Mouse (Mus musculus) left cerebral cortex, adult 8-10 months (tissue): Measurements from ENCODE around the gene Wdr47. TPM values are rescaled to one million over a fixed set of nuclear protein-coding genes. Genes with fewer than 3 reads are reported as not detected.
"Not testable (repeated sequence)": the region's sequence is repeated elsewhere in the genome, so short reads cannot be mapped to it uniquely, and the experiment has no call there.

Source experiments
- DNase-seq, 2 experiments: peaks; one replicate each; pipeline ENCODE4 v3.0.0; 2022; ENCODE audit warnings: low spot score in 2 of 2
- total RNA-seq, 4 experiments: library from RNA; stranded (reverse); gene quantifications; 2 replicates each; pipeline ENCODE4 v1.2.4; 2022

The Wdr47 gene
- total RNA-seq = 100 to 1,000 TPM; 114 to 149 (median 124) TPM

- DNase-seq = peak; percentile 84 to 98
Observed at GRCm38 (mm10) chr3:108590786-108591529, at the start of gene Wdr47. TSS of gene Wdr47 (plus strand) at chr3:108591279.

GRCm38 (mm10) chr3:108542299-108542698 lies 48.8 kb upstream of the Wdr47 start:
- no peak for DNase-seq

GRCm38 (mm10) chr3:108554111-108554561 lies 36.9 kb upstream of the Wdr47 start:
- DNase-seq = no peak

- peak; percentile 93 to 94 for DNase-seq
Observed at GRCm38 (mm10) chr3:108554587-108555312, 36.3 kb upstream of the Wdr47 start.

GRCm38 (mm10) chr3:108557888-108558287 lies 33.2 kb upstream of the Wdr47 start:
- no peak for DNase-seq

GRCm38 (mm10) chr3:108562133-108562730 lies 28.8 kb upstream of the Wdr47 start, which contains the start of gene Tmem167b:
TSS of gene Tmem167b (minus strand) at chr3:108562466.
- peak; percentile 95 to 97 for DNase-seq

DNA sequence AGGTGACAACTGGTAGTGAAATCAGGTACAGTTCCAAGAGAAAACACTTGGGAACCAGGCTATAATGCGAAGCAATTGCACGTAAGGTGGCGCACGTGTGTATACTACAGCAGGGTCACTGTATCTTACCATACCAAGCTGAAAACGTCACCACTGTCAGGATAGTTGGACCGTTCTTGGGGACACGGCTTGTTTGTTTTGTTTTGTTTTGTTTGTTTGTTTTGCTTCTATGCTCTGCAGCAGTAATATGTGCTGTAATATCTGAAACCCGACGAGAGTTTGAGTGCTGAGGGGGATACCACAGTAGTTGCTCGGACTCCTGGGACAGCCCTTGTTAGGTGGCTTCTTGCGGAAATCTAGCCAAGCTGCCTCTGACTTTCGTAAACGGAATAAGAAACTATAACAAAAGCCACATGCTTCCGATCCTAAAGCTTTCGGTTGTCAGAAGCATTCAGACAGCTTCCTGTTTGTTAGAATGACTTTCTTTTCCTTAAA lies 28.3 kb upstream of the Wdr47 start:
- no peak for DNase-seq

DNA sequence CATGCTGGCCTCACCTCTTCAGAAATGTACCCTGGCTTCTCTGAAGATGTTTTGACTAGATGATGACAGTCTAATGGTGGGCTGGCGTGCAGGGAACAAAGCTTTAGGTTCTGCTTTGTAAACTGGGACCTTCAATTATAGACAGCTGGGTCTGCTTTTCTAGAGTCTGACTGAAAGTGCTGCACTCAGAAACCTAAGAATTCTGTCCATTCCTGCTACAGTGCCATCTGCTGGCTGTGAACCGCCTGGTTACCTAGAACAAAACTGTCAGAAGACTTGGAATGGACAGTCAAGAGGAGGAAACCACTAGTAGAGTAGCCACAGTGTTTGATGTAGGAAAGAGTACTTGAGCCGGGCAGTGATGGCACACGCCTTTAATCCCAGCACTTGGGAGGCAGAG lies 27.8 kb upstream of the Wdr47 start:
- peak; percentile 48 to 65 for DNase-seq

- peak in 1 of 2 experiments; percentile 57 for DNase-seq
Observed at GRCm38 (mm10) chr3:108567990-108568877, 22.8 kb upstream of the Wdr47 start.

DNA sequence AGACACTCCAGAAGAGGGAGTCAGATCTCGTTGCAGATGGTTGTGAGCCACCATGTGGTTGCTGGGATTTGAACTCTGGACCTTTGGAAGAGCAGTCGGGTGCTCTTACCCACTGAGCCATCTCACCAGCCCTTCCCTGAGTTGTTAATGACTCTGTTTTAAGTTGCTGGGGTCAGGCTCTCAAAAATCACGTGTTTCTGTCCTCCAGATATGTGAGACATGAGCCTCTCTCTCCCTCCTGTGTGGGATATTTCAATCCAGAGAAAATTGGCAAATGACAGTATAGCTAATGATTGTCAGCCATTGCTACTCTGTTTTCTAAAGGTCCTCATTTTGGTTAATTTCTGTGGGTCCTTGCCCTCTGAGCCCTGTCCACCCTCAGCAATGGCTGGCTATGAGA lies 21.4 kb upstream of the Wdr47 start:
- not testable (repeated sequence) for DNase-seq

GRCm38 (mm10) chr3:108570813-108571212 lies 20.3 kb upstream of the Wdr47 start:
- DNase-seq = no peak

DNA sequence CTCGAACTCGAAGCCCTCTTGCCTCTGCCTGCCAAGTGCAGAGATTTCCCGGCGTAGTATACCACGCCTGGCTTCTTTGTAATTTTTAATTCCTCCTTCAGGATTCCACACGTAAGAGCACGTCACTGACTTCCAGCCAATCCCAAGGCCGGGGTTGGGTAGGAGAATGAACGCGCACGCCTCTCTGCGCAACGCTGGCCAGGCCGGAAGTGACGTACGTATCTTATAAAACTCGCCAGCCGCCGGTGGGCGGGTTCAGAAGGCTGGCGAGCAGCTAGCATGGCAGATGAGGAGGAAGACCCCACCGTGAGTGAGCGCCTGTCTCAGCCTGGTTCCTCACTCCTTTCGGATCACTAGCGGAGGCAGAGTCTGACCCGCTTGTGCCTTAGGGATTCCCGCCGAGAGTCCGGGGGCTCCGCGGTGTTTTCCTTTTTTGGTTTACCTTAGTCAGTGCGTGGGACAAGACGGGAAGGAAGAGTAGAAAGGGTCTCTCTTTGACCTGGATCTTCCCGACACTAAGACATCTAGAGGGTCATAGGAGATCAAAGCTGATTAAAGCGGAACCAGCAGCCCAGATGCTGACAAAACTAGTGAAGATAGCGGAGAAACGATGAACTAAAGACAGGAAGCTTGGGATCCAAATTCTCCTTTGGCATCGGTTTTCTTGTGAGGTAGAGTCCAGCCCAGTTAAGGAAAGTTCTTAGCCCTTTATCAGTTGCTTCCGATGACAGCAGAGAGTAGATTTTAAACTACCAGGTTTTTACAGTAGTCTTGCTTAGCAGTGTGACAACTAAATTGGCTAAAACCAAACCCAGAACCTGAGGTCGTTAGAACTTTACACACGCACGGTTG lies 19.4 kb upstream of the Wdr47 start, which contains the start of gene Taf13:
TSS of gene Taf13 (plus strand) at position 256 of the 852 bp plus-strand sequence.
- peak; percentile 95 to 96 for DNase-seq

DNA sequence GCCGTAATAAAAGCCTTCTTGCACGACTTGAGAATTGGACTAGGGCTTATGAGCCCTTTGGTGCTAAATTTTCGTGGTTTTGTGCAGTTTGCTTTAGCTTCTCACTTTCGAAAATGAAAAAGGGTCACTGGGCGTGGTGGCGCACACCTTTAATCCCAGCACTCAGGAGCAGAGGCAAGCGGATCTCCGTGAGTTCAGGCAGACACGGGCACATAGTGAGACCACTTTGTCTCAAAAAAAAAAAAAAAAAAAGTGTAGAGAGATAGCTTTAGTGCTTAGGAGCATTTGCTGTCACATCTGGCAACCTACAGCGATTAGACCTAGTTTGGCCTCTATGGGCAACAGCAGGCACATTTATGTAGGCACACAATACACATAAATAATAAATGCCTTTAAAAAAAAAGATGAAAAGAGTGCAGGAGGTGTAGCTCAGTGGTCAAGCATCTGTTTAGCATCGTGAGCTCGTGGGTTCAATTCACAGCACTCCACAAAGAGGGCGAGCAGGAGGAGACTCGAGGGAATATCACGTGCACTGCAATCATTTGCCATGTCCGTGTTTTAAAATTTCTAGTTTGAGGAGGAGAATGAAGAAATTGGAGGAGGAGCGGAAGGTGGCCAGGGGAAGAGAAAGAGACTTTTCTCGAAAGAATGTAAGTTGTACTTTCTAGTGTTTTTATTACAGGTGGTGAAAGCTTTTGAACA lies 18.6 kb upstream of the Wdr47 start:
- DNase-seq = no peak

DNA sequence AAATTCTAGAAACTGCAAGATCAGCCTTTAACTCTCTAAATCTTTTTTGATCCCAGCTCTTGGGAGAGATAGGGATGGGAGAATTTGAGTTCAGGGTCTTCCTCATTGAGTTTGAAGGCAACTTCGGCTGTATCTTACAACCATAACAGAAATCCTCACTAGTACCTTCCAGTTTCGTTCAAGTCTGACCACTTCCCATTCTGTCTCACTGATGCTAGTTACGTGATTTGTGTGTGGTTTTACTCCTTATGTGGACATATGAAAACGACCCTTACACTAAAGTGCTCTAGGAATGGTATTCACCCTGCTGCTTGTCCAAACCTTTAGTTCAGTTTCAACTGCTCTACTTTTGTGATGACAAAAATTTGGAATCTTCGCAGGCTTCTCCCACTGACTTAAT lies 17.1 kb upstream of the Wdr47 start:
- DNase-seq = no peak

- no peak for DNase-seq
Observed at GRCm38 (mm10) chr3:108584580-108584979, 6.5 kb upstream of the Wdr47 start.

DNA sequence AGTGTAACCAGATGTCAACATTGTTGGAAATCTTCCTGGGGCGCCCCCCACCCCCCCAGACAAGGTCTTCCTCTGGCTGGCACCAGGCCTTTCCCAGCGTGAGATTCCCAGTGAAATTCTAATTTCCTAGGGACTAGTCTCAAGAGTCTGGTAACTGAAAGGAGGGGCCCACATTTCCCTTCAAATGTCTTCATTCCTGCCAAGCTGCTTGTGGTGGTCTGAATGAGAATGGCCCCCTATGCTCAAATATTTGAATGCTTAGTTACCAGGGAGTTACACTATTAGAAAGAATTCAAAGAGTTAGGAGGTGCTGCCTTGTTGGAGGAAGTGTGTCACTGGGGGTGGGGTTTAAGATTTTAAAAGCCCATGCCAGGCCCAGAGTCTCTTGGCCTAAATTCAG lies 2.6 kb upstream of the Wdr47 start:
- no peak for DNase-seq

- no peak for DNase-seq
Observed at GRCm38 (mm10) chr3:108591530-108592522, 747 bp downstream of the Wdr47 start.

GRCm38 (mm10) chr3:108608906-108609305 lies 17.8 kb downstream of the Wdr47 start:
- no peak for DNase-seq
